Mouse (Mus musculus) limb, embryonic 13.5 days (tissue): ENCODE results near the gene Ppp3ca. TPM values are rescaled to one million over a fixed set of nuclear protein-coding genes. Genes with fewer than 3 reads are reported as not detected.
A peak's percentile ranks its signal among the peaks of the same experiment; 100 is the strongest.

ENCODE experiments used
- ATAC-seq: fragments of 200-750 bp; cut with Nextera tagmentation; 2 replicates; pipeline ENCODE4 v1.8.0; 2017; ENCODE audit warnings: low read depth, moderate number of reproducible peaks, moderate TSS enrichment; ENCODE audit not compliant: low FRiP score
- H3K27ac ChIP-seq: fragments of 300-500 bp; sonication (generic); 2 replicates; pipeline ENCODE4 v1.5.1; 2015; ENCODE audit warnings: inconsistent platforms, mild to moderate bottlenecking, moderate library complexity
- H3K27me3 ChIP-seq: fragments of 300-500 bp; sonication (generic); 2 replicates; pipeline ENCODE4 v1.6.1; 2015; ENCODE audit warnings: mild to moderate bottlenecking, inconsistent platforms
- H3K36me3 ChIP-seq: fragments of 300-500 bp; sonication (generic); 2 replicates; pipeline ENCODE4 v1.6.1; 2015; ENCODE audit warnings: inconsistent platforms, mild to moderate bottlenecking, moderate library complexity
- H3K4me1 ChIP-seq: fragments of 300-500 bp; sonication (generic); 2 replicates; pipeline ENCODE4 v1.6.1; 2015; ENCODE audit warnings: inconsistent platforms
- H3K4me2 ChIP-seq: fragments of 300-500 bp; sonication (generic); replicated peaks from 2 replicates; pipeline ENCODE4 v1.6.1; 2015; ENCODE audit warnings: inconsistent platforms, mild to moderate bottlenecking, moderate library complexity
- H3K4me3 ChIP-seq: fragments of 300-500 bp; sonication (generic); 2 replicates; pipeline ENCODE4 v1.5.1; 2015; ENCODE audit warnings: moderate library complexity, mild to moderate bottlenecking, inconsistent platforms
- H3K9ac ChIP-seq: fragments of 300-500 bp; sonication (generic); 2 replicates; pipeline ENCODE4 v1.6.1; 2015; ENCODE audit warnings: mild to moderate bottlenecking, inconsistent platforms
- H3K9me3 ChIP-seq: fragments of 300-500 bp; sonication (generic); 2 replicates; pipeline ENCODE4 v1.6.1; 2016; ENCODE audit warnings: inconsistent platforms
- WGBS: fragments of 180-500 bp; shearing (Covaris S2); methylation state at CpG from one replicate; pipeline ENCODE4 v1.1.7; 2015; 5-methylcytosine and 5-hydroxymethylcytosine counted together
- polyA plus RNA-seq: library from polyadenylated mRNA; unstranded; fragments of >200 nt; fragmentation: Nextera tagmentation; extraction: Ambion mirVana; gene quantifications from 2 replicates; pipeline ENCODE4 v1.2.1, GENCODE M21; 2015

Gene Ppp3ca
- polyA plus RNA-seq, 1 experiment from 2014 or later: 67.4 TPM

- ATAC-seq: no peak
- H3K4me2 ChIP-seq: peak overlapping the region; percentile 80
- H3K4me1 ChIP-seq: peaks cover 29% of the 10 kb centered on the region
- H3K4me3 ChIP-seq: peak overlapping the region; percentile 88
- WGBS: 8% methylated on average over 4 of the region's 5 CpGs
- no peaks in the 10 kb centered on the region for H3K9me3 ChIP-seq
- peak overlapping the region; percentile 86 for H3K9ac ChIP-seq
- no peaks in the 10 kb centered on the region for H3K27me3 ChIP-seq
- peak overlapping the region; percentile 97 for H3K27ac ChIP-seq
- no peaks in the 10 kb centered on the region for H3K36me3 ChIP-seq
These were observed 2.0 kb downstream of the Ppp3ca start for GRCm38 (mm10) chr3:136671940-136672278.

- peaks cover 29% of the 10 kb centered on the region for H3K4me1 ChIP-seq
These were observed 2.9 kb downstream of the Ppp3ca start for GRCm38 (mm10) chr3:136672870-136673269.

GRCm38 (mm10) chr3:136673363-136673762 lies 3.4 kb downstream of the Ppp3ca start:
- ATAC-seq: no peak
- peaks cover 30% of the 10 kb centered on the region for H3K4me1 ChIP-seq
- H3K27me3 ChIP-seq: no peaks in the 10 kb centered on the region
- H3K27ac ChIP-seq: no peak overlapping the region
- no peak overlapping the region for H3K4me3 ChIP-seq
- no peaks in the 10 kb centered on the region for H3K36me3 ChIP-seq
- 69% methylated on average over 2 of the region's 2 CpGs for WGBS
- no peaks in the 10 kb centered on the region for H3K9me3 ChIP-seq
- no peak overlapping the region for H3K9ac ChIP-seq
- 0 out of 2 replicates have a peak overlapping the region, but pooled peaks have one; percentile 28 for H3K4me2 ChIP-seq

More at GRCm38 (mm10) chr3:136672870-136673269, 2.9 kb downstream of the Ppp3ca start:
- Histone ChIP-seq H3K9ac (no peak overlapping the region), H3K27me3 (no peaks in the 10 kb centered on the region), H3K4me2 (peak overlapping the region; percentile 80), H3K9me3 (no peaks in the 10 kb centered on the region), H3K36me3 (no peaks in the 10 kb centered on the region), H3K27ac (no peak overlapping the region), H3K4me3 (0 out of 2 replicates have a peak overlapping the region, but pooled peaks have one; percentile 88)
- WGBS: 74% methylated on average over 3 of the region's 3 CpGs
- no peak for ATAC-seq

GRCm38 (mm10) chr3:136674486-136674885 lies 4.6 kb downstream of the Ppp3ca start:
- 80% methylated on average over 5 of the region's 5 CpGs for WGBS
- peaks cover 33% of the 10 kb centered on the region for H3K4me1 ChIP-seq
- no peak overlapping the region for H3K4me2 ChIP-seq
- H3K27me3 ChIP-seq: no peaks in the 10 kb centered on the region
- H3K36me3 ChIP-seq: no peaks in the 10 kb centered on the region
- H3K4me3 ChIP-seq: no peak overlapping the region
- no peak overlapping the region for H3K9ac ChIP-seq
- no peak for ATAC-seq
- no peaks in the 10 kb centered on the region for H3K9me3 ChIP-seq
- H3K27ac ChIP-seq: no peak overlapping the region

- no peak overlapping the region for H3K4me3 ChIP-seq
- no peaks in the 10 kb centered on the region for H3K27me3 ChIP-seq
- no peak overlapping the region for H3K9ac ChIP-seq
- no peak overlapping the region for H3K27ac ChIP-seq
- ATAC-seq: no peak
- no peaks in the 10 kb centered on the region for H3K36me3 ChIP-seq
- peaks cover 52% of the 10 kb centered on the region for H3K4me1 ChIP-seq
- no peak overlapping the region for H3K4me2 ChIP-seq
- no peaks in the 10 kb centered on the region for H3K9me3 ChIP-seq
- 78% methylated on average over 2 of the region's 2 CpGs for WGBS
These were observed 7.1 kb downstream of the Ppp3ca start for GRCm38 (mm10) chr3:136676991-136677390.

GRCm38 (mm10) chr3:136678386-136678785 lies 8.5 kb downstream of the Ppp3ca start:
- H3K4me3 ChIP-seq: no peak overlapping the region
- H3K27ac ChIP-seq: no peak overlapping the region
- H3K27me3 ChIP-seq: no peaks in the 10 kb centered on the region
- H3K36me3 ChIP-seq: no peaks in the 10 kb centered on the region
- ATAC-seq: no peak
- H3K4me2 ChIP-seq: no peak overlapping the region
- H3K9me3 ChIP-seq: no peaks in the 10 kb centered on the region
- 72% methylated on average over 8 of the region's 8 CpGs for WGBS
- H3K9ac ChIP-seq: no peak overlapping the region
- peaks cover 44% of the 10 kb centered on the region for H3K4me1 ChIP-seq

GRCm38 (mm10) chr3:136679903-136680491 lies 10.1 kb downstream of the Ppp3ca start:
- Histone ChIP-seq H3K4me1 (peaks cover 48% of the 10 kb centered on the region), H3K4me2 (no peak overlapping the region), H3K9me3 (no peaks in the 10 kb centered on the region), H3K9ac (no peak overlapping the region), H3K4me3 (no peak overlapping the region), H3K36me3 (no peaks in the 10 kb centered on the region), H3K27ac (no peak overlapping the region; the same call in 1 of the 2 replicates), H3K27me3 (no peaks in the 10 kb centered on the region)
- no peak for ATAC-seq
- 60% methylated on average over 6 of the region's 6 CpGs for WGBS

- Histone ChIP-seq H3K4me2 (no peak overlapping the region), H3K36me3 (no peaks in the 10 kb centered on the region), H3K9me3 (no peaks in the 10 kb centered on the region), H3K9ac (no peak overlapping the region), H3K4me3 (no peak overlapping the region), H3K27ac (no peak overlapping the region), H3K4me1 (peaks cover 42% of the 10 kb centered on the region), H3K27me3 (no peaks in the 10 kb centered on the region)
- ATAC-seq: no peak
- WGBS: 84% methylated on average over 8 of the region's 8 CpGs
These were observed 12.3 kb downstream of the Ppp3ca start for GRCm38 (mm10) chr3:136682242-136682641.

- Histone ChIP-seq H3K9me3 (no peaks in the 10 kb centered on the region), H3K4me3 (no peak overlapping the region), H3K27me3 (no peaks in the 10 kb centered on the region), H3K4me2 (no peak overlapping the region), H3K4me1 (peaks cover 46% of the 10 kb centered on the region), H3K9ac (no peak overlapping the region), H3K36me3 (no peaks in the 10 kb centered on the region), H3K27ac (no peak overlapping the region)
- 85% methylated on average over 15 of the region's 15 CpGs for WGBS
- ATAC-seq: no peak
These were observed 14.5 kb downstream of the Ppp3ca start for GRCm38 (mm10) chr3:136684191-136684958.

GRCm38 (mm10) chr3:136686429-136686828 lies 16.5 kb downstream of the Ppp3ca start:
- Histone ChIP-seq H3K4me1 (peaks cover 32% of the 10 kb centered on the region), H3K9me3 (no peaks in the 10 kb centered on the region), H3K27me3 (no peaks in the 10 kb centered on the region), H3K9ac (no peak overlapping the region), H3K36me3 (no peaks in the 10 kb centered on the region), H3K4me2 (no peak overlapping the region), H3K27ac (no peak overlapping the region), H3K4me3 (no peak overlapping the region)
- no peak for ATAC-seq
- WGBS: 91% methylated on average over 8 of the region's 8 CpGs

- Histone ChIP-seq H3K27me3 (no peaks in the 10 kb centered on the region), H3K27ac (no peak overlapping the region), H3K4me1 (peaks cover 26% of the 10 kb centered on the region), H3K4me3 (no peak overlapping the region), H3K9me3 (no peaks in the 10 kb centered on the region), H3K9ac (no peak overlapping the region), H3K36me3 (no peaks in the 10 kb centered on the region), H3K4me2 (no peak overlapping the region)
- 54% methylated on average over 9 of the region's 9 CpGs for WGBS
- no peak for ATAC-seq
These were observed 18.2 kb downstream of the Ppp3ca start for GRCm38 (mm10) chr3:136688101-136688586.

GRCm38 (mm10) chr3:136689793-136690543 lies 20.0 kb downstream of the Ppp3ca start:
- Histone ChIP-seq H3K27me3 (no peaks in the 10 kb centered on the region), H3K36me3 (no peaks in the 10 kb centered on the region), H3K4me1 (peaks cover 15% of the 10 kb centered on the region), H3K4me2 (no peak overlapping the region), H3K9ac (no peak overlapping the region), H3K4me3 (no peak overlapping the region), H3K27ac (no peak overlapping the region), H3K9me3 (no peaks in the 10 kb centered on the region)
- WGBS: 93% methylated on average over 7 of the region's 7 CpGs
- ATAC-seq: no peak
